Mouse (Mus musculus): ENCODE data around the gene Acsl5.

Acsl5 gene

GRCm38 (mm10) chr19:55239766-55240426 is 11.8 kb upstream of the Acsl5 start:
- DNase-seq (ENCODE audit: low read depth, low spot score) = no peak

DNA sequence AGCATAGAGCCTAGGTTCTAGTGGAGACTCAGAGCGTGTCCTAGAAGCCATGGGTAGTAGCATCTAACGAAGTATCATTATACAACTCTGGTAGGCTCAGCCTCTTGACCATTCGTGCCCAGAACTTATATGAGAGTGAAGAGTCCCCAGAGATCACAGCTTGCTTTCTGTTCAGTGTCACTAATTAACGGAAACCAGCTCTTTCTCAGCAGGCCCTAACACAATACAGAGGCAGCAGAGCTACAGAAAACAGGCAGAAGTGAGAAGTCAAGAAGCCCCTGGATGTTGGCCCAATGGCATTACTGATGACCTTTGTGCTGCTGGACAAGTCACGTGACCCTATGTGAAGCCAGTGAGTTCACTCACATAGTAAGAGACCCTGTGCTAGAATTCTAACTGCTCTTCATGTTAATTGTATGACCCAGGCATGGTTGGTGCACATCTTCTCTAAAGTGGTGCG is 10.5 kb upstream of the Acsl5 start, which contains the start of gene Gucy2g:
TSS of gene Gucy2g (minus strand) at position 51 of the 460 bp plus-strand sequence.
- no peak for DNase-seq (ENCODE audit: low read depth, low spot score)

DNA sequence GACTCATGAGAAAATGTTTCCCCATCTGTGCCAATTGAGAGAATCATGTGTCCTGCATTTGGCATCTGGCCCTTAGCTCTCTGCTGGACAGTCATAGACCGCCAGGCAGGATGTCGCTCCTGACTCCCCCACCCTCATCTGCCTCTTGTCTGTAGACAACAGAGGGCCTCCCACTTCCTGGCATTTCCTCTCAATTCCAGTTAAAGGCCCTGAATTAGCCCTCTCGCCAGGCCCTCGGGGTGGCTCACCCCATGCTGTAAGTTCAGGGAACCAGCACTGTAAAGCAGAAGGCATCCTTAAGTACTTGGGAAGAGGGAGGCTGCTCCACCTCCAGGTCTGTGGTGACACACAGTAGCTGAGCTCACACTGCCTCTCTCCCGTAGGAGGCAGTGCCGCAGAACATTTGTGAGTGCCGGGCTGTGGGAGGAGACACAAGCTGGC is 6.9 kb upstream of the Acsl5 start:
- DNase-seq (ENCODE audit: low read depth, low spot score) = no peak

GRCm38 (mm10) chr19:55247563-55247962 is 4.2 kb upstream of the Acsl5 start:
- no peak for DNase-seq (ENCODE audit: low read depth, low spot score)

GRCm38 (mm10) chr19:55247991-55248520 is 3.7 kb upstream of the Acsl5 start:
- no peak for DNase-seq (ENCODE audit: low read depth, low spot score)

DNA sequence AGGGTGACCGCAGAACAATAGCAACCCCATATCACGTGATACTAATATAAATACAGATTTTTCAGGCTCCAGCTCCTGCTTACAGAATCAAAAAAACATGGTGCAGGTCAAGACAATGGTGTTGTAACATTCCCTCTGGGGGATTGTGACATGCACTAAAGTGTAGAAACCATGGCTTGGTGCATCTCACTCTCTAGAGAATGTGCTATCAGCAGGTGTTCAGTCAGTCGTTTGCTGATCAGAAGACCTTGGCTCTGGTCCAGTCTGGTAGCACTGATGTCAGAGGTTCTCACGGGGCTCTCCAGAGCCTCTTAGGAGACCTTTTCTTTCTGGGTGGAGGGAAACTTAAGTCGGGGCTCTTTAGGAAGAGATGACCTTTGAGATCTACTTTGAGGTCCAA is 1.3 kb upstream of the Acsl5 start:
- DNase-seq (ENCODE audit: low read depth, low spot score) = no peak

DNA sequence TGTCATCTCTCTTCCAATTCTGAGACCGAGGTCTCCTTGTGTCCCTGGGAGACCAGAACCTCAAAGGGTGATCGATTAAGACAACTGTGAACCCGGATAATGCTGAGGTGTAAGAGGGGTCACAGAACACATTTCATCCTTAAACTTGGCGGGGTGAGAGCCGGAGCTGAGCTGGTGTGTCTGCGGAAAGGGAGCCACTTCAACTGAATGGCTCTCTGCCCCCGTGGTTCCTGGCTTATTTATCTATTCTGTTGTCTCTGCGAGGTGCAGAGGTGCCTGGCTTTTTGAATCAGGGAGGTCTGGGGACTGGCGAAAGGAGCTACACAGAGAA is 1.5 kb downstream of the Acsl5 start:
- DNase-seq (ENCODE audit: low read depth, low spot score) = no peak

- peak; percentile 21 for DNase-seq (ENCODE audit: low read depth, low spot score)
Measured at GRCm38 (mm10) chr19:55253570-55254441, 2.1 kb downstream of the Acsl5 start.

DNA sequence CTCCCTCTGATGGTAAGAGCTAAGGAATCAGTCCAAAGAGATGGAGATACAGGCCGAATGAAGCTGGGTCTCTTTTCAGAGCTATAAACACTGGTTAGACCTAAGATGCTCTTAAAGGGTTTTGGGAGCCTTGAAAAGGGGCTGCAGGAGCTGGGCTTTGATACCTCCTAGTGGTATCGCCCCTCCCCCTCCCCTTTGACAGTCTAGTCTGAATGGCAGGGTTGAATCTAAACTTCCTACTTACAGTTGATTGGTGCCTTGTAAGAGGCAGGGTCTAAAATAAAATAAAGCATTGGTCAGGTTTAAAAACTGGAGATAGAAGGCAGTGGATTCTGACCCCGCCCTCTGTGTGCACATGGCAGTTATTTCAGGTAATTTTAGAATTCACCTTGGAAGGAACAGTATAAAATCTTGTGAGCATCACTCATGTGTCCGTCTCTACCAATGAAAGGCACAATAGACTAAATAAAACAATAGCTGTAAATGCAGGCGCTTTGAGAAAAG is 2.8 kb downstream of the Acsl5 start:
- no peak for DNase-seq (ENCODE audit: low read depth, low spot score)

DNA sequence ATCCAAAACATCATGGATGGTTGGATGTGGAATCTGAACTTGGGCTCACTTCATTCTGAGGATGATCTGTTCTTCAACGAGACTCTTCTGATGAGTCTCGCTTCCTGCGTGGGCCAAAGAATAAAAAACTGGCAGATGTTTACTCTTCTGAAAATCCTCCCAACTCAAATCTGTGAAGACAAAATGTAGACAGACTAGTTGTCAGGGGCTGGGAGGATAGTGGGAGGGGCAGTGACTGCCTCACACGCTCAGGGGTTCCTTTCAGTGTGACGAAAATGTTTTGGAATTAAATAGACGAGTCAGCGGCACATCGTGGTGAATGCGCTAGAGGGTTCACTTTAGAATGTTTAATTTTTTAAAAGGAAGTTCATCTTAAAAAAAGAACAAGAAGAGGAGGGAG is 4.4 kb downstream of the Acsl5 start:
- DNase-seq (ENCODE audit: low read depth, low spot score) = no peak

- no peak for DNase-seq (ENCODE audit: low read depth, low spot score)
Measured at GRCm38 (mm10) chr19:55257656-55258375, 6.1 kb downstream of the Acsl5 start.

- DNase-seq (ENCODE audit: low read depth, low spot score) = no peak
Measured at GRCm38 (mm10) chr19:55258514-55258913, 6.8 kb downstream of the Acsl5 start.

DNA sequence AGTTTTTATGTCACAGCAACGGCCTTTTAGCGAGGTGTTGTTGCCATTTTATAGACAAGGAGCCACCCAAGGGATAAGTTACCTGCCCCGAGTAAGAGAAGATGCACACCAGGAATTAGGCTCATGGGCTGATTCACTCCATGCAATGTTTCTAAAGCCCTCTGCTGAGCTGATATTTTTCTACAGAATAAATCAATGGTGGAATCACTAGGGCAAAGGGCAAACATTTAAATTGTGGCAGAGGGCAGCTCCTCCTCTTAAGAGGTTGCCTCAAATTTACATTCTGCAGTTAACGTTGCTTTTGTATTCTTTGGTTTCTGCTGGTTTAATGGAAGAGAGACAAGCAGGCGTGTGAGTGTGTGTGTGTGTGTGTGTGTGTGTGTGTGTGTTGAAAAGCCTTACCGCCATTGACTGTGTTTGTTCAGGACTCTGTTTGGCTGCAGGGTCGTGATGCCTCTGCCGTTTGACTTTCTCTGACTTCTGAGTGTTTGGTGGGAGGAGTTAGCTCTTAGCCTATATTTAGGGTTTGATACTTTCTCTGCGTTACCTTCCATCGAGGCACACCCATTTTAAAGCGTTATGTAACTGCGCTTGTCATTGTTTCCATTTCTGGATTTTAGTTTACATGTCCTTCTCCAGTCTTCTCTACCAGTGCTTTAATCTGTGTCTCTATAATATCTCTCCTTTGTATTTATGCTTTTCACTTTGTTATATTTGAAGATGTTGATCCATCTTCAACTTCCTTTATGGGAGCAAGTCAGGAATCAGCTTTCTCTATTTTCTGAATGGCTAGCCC is 8.8 kb downstream of the Acsl5 start:
- DNase-seq (ENCODE audit: low read depth, low spot score) = no peak

GRCm38 (mm10) chr19:55265269-55265668 is 13.5 kb downstream of the Acsl5 start:
- DNase-seq (ENCODE audit: low read depth, low spot score) = no peak

GRCm38 (mm10) chr19:55266786-55267185 is 15.0 kb downstream of the Acsl5 start:
- DNase-seq (ENCODE audit: low read depth, low spot score) = no peak

DNA sequence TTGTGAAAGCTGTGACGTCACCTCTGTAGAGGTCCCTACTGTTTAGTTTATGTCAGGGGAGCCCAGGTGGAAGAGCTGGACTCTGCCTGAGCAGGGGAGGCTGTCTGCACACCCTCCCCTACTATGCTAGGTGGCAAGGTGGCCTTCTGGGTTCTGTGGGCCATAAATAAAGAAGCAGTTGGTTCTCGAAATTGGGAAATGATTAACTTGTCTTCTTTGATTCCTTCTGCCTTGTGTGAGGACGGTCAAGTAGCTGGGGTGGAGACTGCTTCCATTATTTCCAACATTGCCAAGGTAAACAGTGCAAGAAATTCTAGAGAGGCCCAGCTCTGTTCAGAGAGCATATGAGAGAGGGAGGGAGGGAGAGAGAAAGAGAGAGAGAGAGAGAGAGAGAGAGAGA is 16.4 kb downstream of the Acsl5 start:
- no peak for DNase-seq (ENCODE audit: low read depth, low spot score)

DNA sequence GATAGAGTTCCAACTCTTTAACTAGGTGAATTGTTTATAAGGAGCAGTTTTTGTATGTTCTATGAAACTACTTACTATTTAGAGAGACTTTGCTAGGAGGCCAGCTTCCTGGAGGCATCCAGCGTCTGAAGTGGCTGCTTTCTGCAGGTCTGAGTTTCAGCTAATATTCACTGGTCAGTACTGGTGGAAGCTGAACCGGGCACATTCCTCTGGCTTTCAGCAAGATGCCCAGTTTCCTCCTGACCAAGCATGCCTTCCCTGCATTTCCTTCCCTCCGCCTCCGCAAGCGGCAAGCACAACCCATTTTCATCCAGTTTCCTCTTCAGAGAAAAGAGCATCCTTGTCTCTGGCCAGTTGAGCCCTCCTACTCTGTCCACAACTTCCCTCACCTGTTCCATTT is 17.3 kb downstream of the Acsl5 start:
- no peak for DNase-seq (ENCODE audit: low read depth, low spot score)

- DNase-seq (ENCODE audit: low read depth, low spot score) = no peak
Measured at GRCm38 (mm10) chr19:55271448-55271847, 19.7 kb downstream of the Acsl5 start.

- no peak for DNase-seq (ENCODE audit: low read depth, low spot score)
Measured at GRCm38 (mm10) chr19:55273340-55273739, 21.6 kb downstream of the Acsl5 start.

- DNase-seq (ENCODE audit: low read depth, low spot score) = no peak
Measured at GRCm38 (mm10) chr19:55276100-55276499, 24.4 kb downstream of the Acsl5 start.

GRCm38 (mm10) chr19:55276770-55277169 is 25.0 kb downstream of the Acsl5 start:
- DNase-seq (ENCODE audit: low read depth, low spot score) = no peak
